Mouse (Mus musculus) cortical plate, adult 2 months (tissue): ENCODE data around the gene AF366264.

Experiments used
- CTCF ChIP-seq: fragments of 200-500 bp; IDR thresholded peaks from 2 replicates; pipeline ENCODE4 v1.5.1; 2011; ENCODE audit warnings: mild to moderate bottlenecking, control low read depth, low read length; ENCODE audit not compliant: insufficient read depth; ENCODE audit errors: extremely low read depth
- POLR2A ChIP-seq: fragments of 200-500 bp; IDR thresholded peaks from 2 replicates; pipeline ENCODE4 v1.6.1; 2011; ENCODE audit warnings: mild to moderate bottlenecking, low read length, control low read depth; ENCODE audit not compliant: insufficient read depth; ENCODE audit errors: extremely low read depth

DNA sequence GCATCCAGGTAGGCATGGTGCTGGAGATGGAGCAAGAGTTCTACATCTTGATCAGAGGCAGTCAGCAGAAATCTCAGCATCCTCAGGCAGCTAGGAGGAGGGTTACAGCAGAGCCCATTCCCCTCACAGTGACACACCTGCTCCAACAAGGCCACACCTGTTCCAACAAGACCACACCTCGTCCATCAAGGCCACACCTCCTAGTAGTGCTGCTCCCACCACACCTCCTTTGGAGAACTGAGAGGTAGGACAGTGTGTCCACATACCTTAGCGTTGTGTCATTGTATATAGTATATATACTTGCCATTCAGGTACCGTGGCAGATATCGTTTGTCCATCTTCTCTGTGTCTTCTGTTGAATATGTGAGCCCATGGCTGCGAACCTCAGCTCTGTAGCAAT, 40.5 kb downstream of the AF366264 start:
- TF ChIP-seq CTCF (no peak), POLR2A (no peak)
